Mouse (Mus musculus) small intestine, adult 2 months (tissue): ENCODE measurements around the gene Rhox11.

ENCODE experiments used
- CTCF ChIP-seq: fragments of 200-500 bp; IDR thresholded peaks from 2 replicates; pipeline ENCODE4 v1.5.1; 2012; ENCODE audit warnings: low read depth, mild to moderate bottlenecking, control low read depth, inconsistent platforms, low read length, moderate library complexity, mixed read lengths; ENCODE audit not compliant: insufficient replicate concordance, insufficient read length; ENCODE audit errors: extremely low read depth
- POLR2A ChIP-seq: fragments of 200-500 bp; IDR thresholded peaks from 2 replicates; pipeline ENCODE4 v1.6.1; 2012; ENCODE audit warnings: low read depth, mild to moderate bottlenecking, control low read depth, inconsistent platforms, low read length, moderate library complexity

GRCm38 (mm10) chrX:38121478-38121877 lies 36.5 kb upstream of the Rhox11 start:
- TF ChIP-seq CTCF (no peak), POLR2A (no peak)
